Mouse (Mus musculus): ENCODE measurements around the gene Zbtb37. TPM values are rescaled to one million over a fixed set of nuclear protein-coding genes. Genes with fewer than 3 reads are reported as not detected.

Gene Zbtb37
- 0.75 TPM for polyA plus RNA-seq (2012; fragmentation: generic; extraction: Trizol)
- long read RNA-seq, experiment 1 = 0 reads
- long read RNA-seq, experiment 2, transcript Zbtb37-201 (5 exons, 2,473 nt) = major isoform, 5 of 9 reads
- long read RNA-seq, experiment 2, partial matches to known transcripts = 0 of 9 reads
- long read RNA-seq, experiment 2, other reads (novel, unspliced or antisense) = 3 of 9 reads

DNA sequence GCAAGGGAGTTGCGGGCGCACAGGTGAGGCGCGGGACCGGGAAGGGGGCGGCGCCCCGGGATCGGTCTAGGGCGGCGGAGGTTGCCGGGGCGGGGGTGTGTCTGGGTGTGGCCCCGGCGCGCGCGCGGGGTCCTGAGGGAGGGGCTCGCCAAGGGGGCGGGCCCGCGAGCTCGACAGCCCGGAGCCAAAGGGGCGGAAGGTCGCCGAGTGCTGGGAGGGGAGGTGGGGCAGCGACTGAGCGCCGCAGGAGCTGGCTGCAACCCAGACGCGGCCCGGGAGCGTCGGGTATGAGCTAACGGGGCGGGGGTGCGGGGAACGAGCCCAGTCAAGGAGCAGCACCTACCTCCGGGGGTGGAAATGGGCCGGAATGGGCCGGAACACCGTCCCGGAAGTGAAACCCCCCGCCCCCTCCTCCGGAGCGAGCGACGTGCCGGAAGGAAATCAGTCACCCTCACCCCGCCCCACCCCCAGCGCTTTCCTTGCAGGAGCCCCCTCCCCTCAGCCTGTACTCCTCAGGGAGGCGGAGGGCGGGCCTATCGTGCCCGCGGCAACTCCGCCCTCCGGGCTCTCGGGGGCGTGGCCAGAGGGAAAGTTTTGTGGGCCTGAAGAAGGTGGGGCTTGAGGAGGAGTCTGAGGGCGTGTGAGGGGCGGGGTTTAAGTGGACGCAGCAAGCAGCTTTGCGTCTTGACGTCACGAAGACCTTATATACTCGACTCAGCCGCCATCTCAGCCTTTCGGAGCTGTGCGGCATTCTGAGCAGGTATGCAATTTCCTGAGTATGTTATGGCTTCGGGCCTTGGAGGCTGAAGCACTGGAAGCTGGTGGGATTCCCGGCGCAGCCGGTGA, at the start of gene Zbtb37:
TSS of gene Zbtb37 (minus strand) at position 415 of the 846 bp plus-strand sequence.
- Histone ChIP-seq H3K36me3 (ENCODE audit: control insufficient read depth, insufficient read depth) (peaks cover 56% of the 10 kb centered on the region), H3K79me2 (ENCODE audit: control insufficient read depth, insufficient read depth) (peaks cover 50% of the 10 kb centered on the region), H3K27me3 (ENCODE audit: control insufficient read depth, insufficient read depth, insufficient read length) (no peaks in the 10 kb centered on the region), H3ac (ENCODE audit: control insufficient read depth, insufficient read length, low read depth) (peak within 1 kb of the TSS; percentile 97), H3K79me3 (ENCODE audit: low read depth) (peaks cover 33% of the 10 kb centered on the region), H3K4me3 (ENCODE audit: insufficient read depth, poor library complexity, severe bottlenecking) (peak within 1 kb of the TSS; percentile 92)
- TF ChIP-seq MAX (IDR thresholded peaks at IDR 0.05) (peak; percentile 13), FOSL1 (IDR thresholded peaks at IDR 0.05; ENCODE audit: insufficient read depth, low read length, poor library complexity, severe bottlenecking) (no peak)

DNA sequence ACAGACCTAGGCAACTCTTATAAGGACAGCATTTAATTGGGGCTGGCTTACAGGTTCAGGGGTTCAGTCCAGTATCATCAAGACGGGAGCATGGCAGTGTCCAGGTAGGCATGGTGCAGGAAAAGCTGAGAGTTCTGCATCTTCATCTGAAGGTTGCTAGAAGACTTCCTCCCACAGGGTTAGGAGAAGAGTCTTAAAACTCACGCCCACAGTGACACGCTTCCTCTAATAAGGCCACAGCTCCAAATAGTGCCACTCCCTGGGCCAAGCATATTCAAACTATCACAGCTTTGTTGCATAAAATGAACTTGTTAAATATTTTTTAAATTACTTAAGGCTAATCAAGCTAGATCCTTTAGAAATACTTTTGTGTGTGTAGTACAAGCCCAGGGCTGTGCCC, 42.6 kb upstream of the Zbtb37 start:
- H3K36me3 ChIP-seq (ENCODE audit: control insufficient read depth, insufficient read depth) = peaks cover 53% of the 10 kb centered on the region
- TF ChIP-seq CEBPB (IDR thresholded peaks at IDR 0.05; ENCODE audit: low read depth) = no peak
- TF ChIP-seq USF1 (IDR thresholded peaks at IDR 0.05; ENCODE audit: low read depth) = no peak
- TF ChIP-seq MYOG (IDR thresholded peaks at IDR 0.05; ENCODE audit: control insufficient read depth, extremely low read depth, insufficient read length) = no peak
- no peak for TF ChIP-seq FOSL1 (IDR thresholded peaks at IDR 0.05; ENCODE audit: insufficient read depth, low read length, poor library complexity, severe bottlenecking)
- TF ChIP-seq MAX (IDR thresholded peaks at IDR 0.05) = no peak
- no peak for TF ChIP-seq CTCF (IDR thresholded peaks at IDR 0.05; ENCODE audit: control insufficient read depth, insufficient read depth, insufficient read length)
- TF ChIP-seq MYOD1 (IDR thresholded peaks at IDR 0.05; ENCODE audit: control insufficient read depth, insufficient read length, low read depth) = no peak
- H3K79me2 ChIP-seq (ENCODE audit: control insufficient read depth, insufficient read depth) = peaks cover 46% of the 10 kb centered on the region
- no peak overlapping the region for H3ac ChIP-seq (ENCODE audit: control insufficient read depth, insufficient read length, low read depth)
- peaks cover 30% of the 10 kb centered on the region for H3K79me3 ChIP-seq (ENCODE audit: low read depth)
- no peak overlapping the region for H3K4me3 ChIP-seq (ENCODE audit: insufficient read depth, poor library complexity, severe bottlenecking)
- no peaks in the 10 kb centered on the region for H3K27me3 ChIP-seq (ENCODE audit: control insufficient read depth, insufficient read depth, insufficient read length)

- Histone ChIP-seq H3K79me3 (ENCODE audit: low read depth) (peaks cover 40% of the 10 kb centered on the region), H3K27me3 (ENCODE audit: control insufficient read depth, insufficient read depth, insufficient read length) (no peaks in the 10 kb centered on the region), H3K36me3 (ENCODE audit: control insufficient read depth, insufficient read depth) (peaks cover 45% of the 10 kb centered on the region), H3ac (ENCODE audit: control insufficient read depth, insufficient read length, low read depth) (no peak overlapping the region), H3K4me3 (ENCODE audit: insufficient read depth, poor library complexity, severe bottlenecking) (no peak overlapping the region), H3K79me2 (ENCODE audit: control insufficient read depth, insufficient read depth) (peaks cover 56% of the 10 kb centered on the region)
- TF ChIP-seq MYOD1 (IDR thresholded peaks at IDR 0.05; ENCODE audit: control insufficient read depth, insufficient read length, low read depth) = no peak
- TF ChIP-seq MAX (IDR thresholded peaks at IDR 0.05) = no peak
- TF ChIP-seq MYOG (IDR thresholded peaks at IDR 0.05; ENCODE audit: control insufficient read depth, extremely low read depth, insufficient read length) = no peak
- no peak for TF ChIP-seq FOSL1 (IDR thresholded peaks at IDR 0.05; ENCODE audit: insufficient read depth, low read length, poor library complexity, severe bottlenecking)
- no peak for TF ChIP-seq CEBPB (IDR thresholded peaks at IDR 0.05; ENCODE audit: low read depth)
- TF ChIP-seq USF1 (IDR thresholded peaks at IDR 0.05; ENCODE audit: low read depth) = no peak
- TF ChIP-seq CTCF (IDR thresholded peaks at IDR 0.05; ENCODE audit: control insufficient read depth, insufficient read depth, insufficient read length) = no peak
These were observed 41.6 kb upstream of the Zbtb37 start for GRCm38 (mm10) chr1:161076238-161076637.

GRCm38 (mm10) chr1:161071272-161071620, 36.6 kb upstream of the Zbtb37 start:
- peaks cover 65% of the 10 kb centered on the region for H3K79me2 ChIP-seq (ENCODE audit: control insufficient read depth, insufficient read depth)
- H3K4me3 ChIP-seq (ENCODE audit: insufficient read depth, poor library complexity, severe bottlenecking) = peak overlapping the region; percentile 88
- peaks cover 14% of the 10 kb centered on the region for H3K36me3 ChIP-seq (ENCODE audit: control insufficient read depth, insufficient read depth)
- no peak for TF ChIP-seq FOSL1 (IDR thresholded peaks at IDR 0.05; ENCODE audit: insufficient read depth, low read length, poor library complexity, severe bottlenecking)
- TF ChIP-seq USF1 (IDR thresholded peaks at IDR 0.05; ENCODE audit: low read depth) = no peak
- no peak for TF ChIP-seq MYOG (IDR thresholded peaks at IDR 0.05; ENCODE audit: control insufficient read depth, extremely low read depth, insufficient read length)
- no peak for TF ChIP-seq MYOD1 (IDR thresholded peaks at IDR 0.05; ENCODE audit: control insufficient read depth, insufficient read length, low read depth)
- no peak for TF ChIP-seq MAX (IDR thresholded peaks at IDR 0.05)
- no peaks in the 10 kb centered on the region for H3K27me3 ChIP-seq (ENCODE audit: control insufficient read depth, insufficient read depth, insufficient read length)
- H3K79me3 ChIP-seq (ENCODE audit: low read depth) = peaks cover 40% of the 10 kb centered on the region
- peak overlapping the region; percentile 65 for H3ac ChIP-seq (ENCODE audit: control insufficient read depth, insufficient read length, low read depth)

- Histone ChIP-seq H3K79me2 (ENCODE audit: control insufficient read depth, insufficient read depth) (peaks cover 60% of the 10 kb centered on the region), H3K79me3 (ENCODE audit: low read depth) (peaks cover 36% of the 10 kb centered on the region), H3K4me3 (ENCODE audit: insufficient read depth, poor library complexity, severe bottlenecking) (peak within 1 kb of the TSS; percentile 88), H3K36me3 (ENCODE audit: control insufficient read depth, insufficient read depth) (peaks cover 10% of the 10 kb centered on the region), H3ac (ENCODE audit: control insufficient read depth, insufficient read length, low read depth) (peak within 1 kb of the TSS; percentile 65), H3K27me3 (ENCODE audit: control insufficient read depth, insufficient read depth, insufficient read length) (no peaks in the 10 kb centered on the region)
- peak; percentile 45 for TF ChIP-seq MAX (IDR thresholded peaks at IDR 0.05)
- peak; percentile 91 for TF ChIP-seq CEBPB (IDR thresholded peaks at IDR 0.05; ENCODE audit: low read depth)
- TF ChIP-seq MYOG (IDR thresholded peaks at IDR 0.05; ENCODE audit: control insufficient read depth, extremely low read depth, insufficient read length) = no peak
These were observed 36.0 kb upstream of the Zbtb37 start, which contains the start of the genes Dars2 and Cenpl for GRCm38 (mm10) chr1:161070352-161071271. TSS of gene Dars2 (minus strand) at chr1:161070658. TSS of gene Cenpl (plus strand) at chr1:161070713.

Measured in C2C12 (cell line).